Mouse (Mus musculus) lung, adult 2 months (tissue): ENCODE data around the gene Znfx1.

Experiments
- CTCF ChIP-seq: fragments of 200-500 bp; IDR thresholded peaks from 2 replicates; pipeline ENCODE4 v1.5.1; 2011; ENCODE audit warnings: mild to moderate bottlenecking, low read length, control low read depth; ENCODE audit not compliant: insufficient read depth
- POLR2A ChIP-seq: fragments of 200-500 bp; IDR thresholded peaks from 2 replicates; pipeline ENCODE4 v1.6.1; 2011; ENCODE audit warnings: low read depth, mild to moderate bottlenecking, control low read depth, low read length, borderline replicate concordance; ENCODE audit errors: extremely low read depth

- TF ChIP-seq POLR2A (no peak), CTCF (no peak)
Measured at GRCm38 (mm10) chr2:167066031-167066430, 3.2 kb upstream of the Znfx1 start.
